Mouse (Mus musculus) kidney, adult 2 months (tissue): ENCODE results near the gene Ddrgk1.

ENCODE experiments used
- CTCF ChIP-seq: fragments of 200-500 bp; conservative IDR thresholded peaks from 2 replicates; pipeline ENCODE4 v1.5.1; 2011; ENCODE audit warnings: low read depth, mild to moderate bottlenecking, control low read depth, low read length, moderate library complexity, mixed read lengths; ENCODE audit not compliant: insufficient read depth, insufficient read length
- POLR2A ChIP-seq: fragments of 200-500 bp; IDR thresholded peaks from one replicate; pipeline ENCODE4 v1.6.1; 2011; ENCODE audit warnings: low read depth, low read length, control low read depth

GRCm38 (mm10) chr2:130642684-130643369 is 21.6 kb downstream of the Ddrgk1 start, which contains the start of gene Lzts3:
- TF ChIP-seq CTCF (no peak), POLR2A (no peak)
